Comparison of ENCODE assay signal across 8 mouse cellular contexts in the genomic region with DNA sequence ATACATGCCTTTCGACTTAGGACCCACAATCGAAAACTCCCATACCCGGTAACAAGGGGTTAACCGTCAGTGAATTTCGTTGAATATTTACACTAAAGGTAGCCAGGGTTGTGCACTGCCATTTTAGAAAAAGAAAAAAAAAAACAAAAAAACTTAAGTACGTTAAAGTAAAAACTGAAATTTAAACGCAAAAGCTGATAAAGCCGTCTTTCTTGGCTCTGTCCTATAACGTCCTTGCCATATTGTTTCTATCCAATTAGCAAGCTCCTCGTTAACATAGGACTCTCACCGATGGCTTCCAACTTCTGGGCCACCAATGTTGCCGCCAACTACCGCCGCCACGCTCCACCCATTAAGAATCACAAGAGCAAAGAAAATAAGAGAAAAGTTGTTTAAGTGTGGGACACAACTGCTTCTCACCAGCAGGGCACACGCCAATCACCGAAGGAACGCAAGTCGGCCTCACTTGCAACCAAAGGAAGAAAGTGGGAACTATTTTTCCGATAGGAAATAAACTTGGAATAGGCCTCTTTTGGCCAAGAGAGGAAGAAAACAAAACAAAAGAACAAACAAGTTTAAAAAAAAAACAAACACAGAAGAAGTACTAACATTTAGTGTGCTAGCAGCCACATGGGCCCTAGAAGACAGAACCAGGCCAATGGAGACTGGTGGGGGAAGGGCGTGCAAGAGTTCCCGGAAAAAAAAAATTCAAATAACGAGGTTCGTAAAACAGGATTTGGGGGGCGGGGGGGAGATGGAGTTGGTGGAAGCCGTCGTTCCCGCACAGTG. TPM values are rescaled to one million over a fixed set of nuclear protein-coding genes. Genes with fewer than 3 reads are reported as not detected.
DNase-seq lines count a peak whose midpoint lies in the region; ATAC-seq and TF ChIP-seq lines count a peak whose summit lies in the region.

No protein-coding gene starts in this region.

- no peak for ATAC-seq in forebrain, postnatal 0 days
- no peak for ATAC-seq in intestine, embryonic 16.5 days
- ATAC-seq in liver, embryonic 15.5 days (ENCODE audit: insufficient read depth), result no peak

- H3K4me3 ChIP-seq in forebrain, postnatal 0 days (ENCODE audit: low read depth, low read length), result peak overlapping the region; percentile 95
- peak overlapping the region; percentile 76 for H3K4me3 ChIP-seq in intestine, embryonic 16.5 days (ENCODE audit: low read length)
- peak overlapping the region; percentile 82 for H3K4me3 ChIP-seq in liver, embryonic 15.5 days (replicated peaks)

- H3K9ac ChIP-seq in forebrain, postnatal 0 days, result peak overlapping the region; percentile 81
- H3K9ac ChIP-seq in intestine, embryonic 16.5 days (ENCODE audit: low read depth, low read length), result peak overlapping the region; percentile 93
- peak overlapping the region; percentile 85 for H3K9ac ChIP-seq in liver, embryonic 15.5 days

- peak; percentile 37; the same call in 1 of the 2 replicates for TF ChIP-seq CTCF in brain, embryonic 14.5 days (IDR thresholded peaks at IDR 0.05; ENCODE audit: borderline replicate concordance, extremely low read depth, insufficient read depth, insufficient read length)
- peak; percentile 44; the same call in 1 of the 2 replicates for TF ChIP-seq CTCF in forebrain, postnatal 0 days (IDR thresholded peaks at IDR 0.05; ENCODE audit: low read depth)

- peak overlapping the region; percentile 93 for H3K27ac ChIP-seq in forebrain, postnatal 0 days (ENCODE audit: low read depth, low read length)
- H3K27ac ChIP-seq in intestine, embryonic 16.5 days (ENCODE audit: low read length), result peak overlapping the region; percentile 98
- H3K27ac ChIP-seq in liver, embryonic 15.5 days (replicated peaks), result peak overlapping the region; percentile 95

- H3K9me3 ChIP-seq in forebrain, postnatal 0 days (ENCODE audit: low read length), result no peaks in the 10 kb centered on the region
- H3K9me3 ChIP-seq in intestine, embryonic 16.5 days (ENCODE audit: control insufficient read depth, low read length), result no peaks in the 10 kb centered on the region
- H3K9me3 ChIP-seq in liver, embryonic 15.5 days (replicated peaks), result no peaks in the 10 kb centered on the region

- DNase-seq in layer of hippocampus, postnatal 10 days (ENCODE audit: low spot score in 2 of 2), result peak; percentile 21 to 39
- no peak for DNase-seq in layer of hippocampus, adult 9-11 months
- DNase-seq in brain, embryonic 14.5 days (ENCODE audit: low read depth), result peak; percentile 72
- peak; percentile 43 for DNase-seq in forebrain, postnatal 0 days
- peak; percentile 82 for DNase-seq in naive thymus-derived CD4-positive, alpha-beta T cell, adult 2 months (ENCODE audit: low read depth)
- peak; percentile 54 for DNase-seq in thymus, postnatal 25 days

- peak overlapping the region; percentile 60 for H3K4me2 ChIP-seq in forebrain, postnatal 0 days (ENCODE audit: low read depth)
- H3K4me2 ChIP-seq in intestine, embryonic 16.5 days (ENCODE audit: low read depth, low read length), result peak overlapping the region; percentile 83
- H3K4me2 ChIP-seq in liver, embryonic 15.5 days, result peak overlapping the region; percentile 82

- no peaks in the 10 kb centered on the region for H3K36me3 ChIP-seq in forebrain, postnatal 0 days (ENCODE audit: insufficient read depth)
- no peaks in the 10 kb centered on the region for H3K36me3 ChIP-seq in intestine, embryonic 16.5 days (ENCODE audit: control insufficient read depth, insufficient read depth, low read length)
- H3K36me3 ChIP-seq in liver, embryonic 15.5 days (replicated peaks), result peaks cover 24% of the 10 kb centered on the region

- TF ChIP-seq POLR2A in brain, embryonic 14.5 days (IDR thresholded peaks at IDR 0.05; ENCODE audit: borderline replicate concordance, extremely low read depth, insufficient read depth, insufficient read length, poor library complexity, severe bottlenecking), result no peak

- peaks cover 15% of the 10 kb centered on the region for H3K4me1 ChIP-seq in forebrain, postnatal 0 days (ENCODE audit: insufficient read depth)
- H3K4me1 ChIP-seq in intestine, embryonic 16.5 days (ENCODE audit: control insufficient read depth, insufficient read depth, low read length), result peaks cover 37% of the 10 kb centered on the region
- H3K4me1 ChIP-seq in liver, embryonic 15.5 days (replicated peaks), result peaks cover 78% of the 10 kb centered on the region

- WGBS in forebrain, postnatal 0 days, result under 1% methylated on average over 28 of the region's 28 CpGs
- under 1% methylated on average over 28 of the region's 28 CpGs for WGBS in intestine, embryonic 16.5 days
- WGBS in liver, embryonic 15.5 days (ENCODE audit: insufficient replicate concordance), result under 1% methylated on average over 28 of the region's 28 CpGs

- H3K27me3 ChIP-seq in forebrain, postnatal 0 days (ENCODE audit: insufficient read depth, low read length), result no peaks in the 10 kb centered on the region
- no peaks in the 10 kb centered on the region for H3K27me3 ChIP-seq in intestine, embryonic 16.5 days (replicated peaks; ENCODE audit: control insufficient read depth, insufficient read depth, low read length)
- H3K27me3 ChIP-seq in liver, embryonic 15.5 days, result no peaks in the 10 kb centered on the region

RNA-seq across cellular contexts. Expression of a gene that starts 0.9 kb away (rescaled TPM):
- 100 to 1,000 TPM; 141 to 144 TPM for total RNA-seq in layer of hippocampus, postnatal 10 days (2021)
- 108 and 133 TPM in 2 replicates for polyA plus RNA-seq in brain, embryonic 14.5 days (2012; rRNA removed)
- 113 and 165 TPM in 2 replicates for total RNA-seq in forebrain, postnatal 0 days (2014; rRNA removed)
- polyA plus RNA-seq in forebrain, postnatal 0 days (2015; fragmentation: Nextera tagmentation; extraction: Ambion mirVana), result 92.4 and 111 TPM in 2 replicates
- polyA plus RNA-seq in intestine, embryonic 16.5 days (2015; fragmentation: Nextera tagmentation; extraction: Ambion mirVana), result 132 and 141 TPM in 2 replicates
- 79.2 and 82.0 TPM in 2 replicates for polyA plus RNA-seq in liver, embryonic 15.5 days (2015; fragmentation: Nextera tagmentation; extraction: Ambion mirVana)

RNA-seq across cellular contexts. Expression of a gene that starts 38.4 kb away (rescaled TPM):
- 1 to 10 TPM; 1.0 to 1.1 TPM for total RNA-seq in layer of hippocampus, postnatal 10 days (2021)
- 0.66 and 0.81 TPM in 2 replicates for polyA plus RNA-seq in brain, embryonic 14.5 days (2012; rRNA removed)
- total RNA-seq in forebrain, postnatal 0 days (2014; rRNA removed), result 1.0 and 2.1 TPM in 2 replicates
- polyA plus RNA-seq in forebrain, postnatal 0 days (2015; fragmentation: Nextera tagmentation; extraction: Ambion mirVana), result 1.4 and 1.7 TPM in 2 replicates
- 13.2 and 13.9 TPM in 2 replicates for polyA plus RNA-seq in intestine, embryonic 16.5 days (2015; fragmentation: Nextera tagmentation; extraction: Ambion mirVana)
- polyA plus RNA-seq in liver, embryonic 15.5 days (2015; fragmentation: Nextera tagmentation; extraction: Ambion mirVana), result 1.4 and 1.6 TPM in 2 replicates

RNA-seq across cellular contexts. Expression of a gene that starts 54.2 kb away (rescaled TPM):
- 10 to 100 TPM in 1 of 2 experiments, 1 to 10 TPM in 1; 6.7 to 10.4 TPM for total RNA-seq in layer of hippocampus, postnatal 10 days (2021)
- 20.7 and 23.1 TPM in 2 replicates for polyA plus RNA-seq in brain, embryonic 14.5 days (2012; rRNA removed)
- total RNA-seq in forebrain, postnatal 0 days (2014; rRNA removed), result 12.9 and 14.4 TPM in 2 replicates
- 10.6 and 12.6 TPM in 2 replicates for polyA plus RNA-seq in forebrain, postnatal 0 days (2015; fragmentation: Nextera tagmentation; extraction: Ambion mirVana)
- polyA plus RNA-seq in intestine, embryonic 16.5 days (2015; fragmentation: Nextera tagmentation; extraction: Ambion mirVana), result 34.7 and 35.4 TPM in 2 replicates
- 12.5 and 14.0 TPM in 2 replicates for polyA plus RNA-seq in liver, embryonic 15.5 days (2015; fragmentation: Nextera tagmentation; extraction: Ambion mirVana)

RNA-seq across cellular contexts. Expression of a gene that starts 54.4 kb away (rescaled TPM):
- total RNA-seq in layer of hippocampus, postnatal 10 days (2021), result 100 to 1,000 TPM; 204 to 206 TPM
- 182 and 209 TPM in 2 replicates for polyA plus RNA-seq in brain, embryonic 14.5 days (2012; rRNA removed)
- 105 and 115 TPM in 2 replicates for total RNA-seq in forebrain, postnatal 0 days (2014; rRNA removed)
- 63.6 and 71.1 TPM in 2 replicates for polyA plus RNA-seq in forebrain, postnatal 0 days (2015; fragmentation: Nextera tagmentation; extraction: Ambion mirVana)
- 13.1 and 16.7 TPM in 2 replicates for polyA plus RNA-seq in intestine, embryonic 16.5 days (2015; fragmentation: Nextera tagmentation; extraction: Ambion mirVana)
- 6.7 and 7.7 TPM in 2 replicates for polyA plus RNA-seq in liver, embryonic 15.5 days (2015; fragmentation: Nextera tagmentation; extraction: Ambion mirVana)
